Mouse (Mus musculus): ENCODE results near the gene Qprt.

- TF ChIP-seq POLR2A (IDR thresholded peaks at IDR 0.05; ENCODE audit: low read depth, low read length) (no peak), CTCF (IDR thresholded peaks at IDR 0.05; ENCODE audit: borderline replicate concordance, insufficient read depth, low read length) (no peak)
These were observed 12.9 kb upstream of the Qprt start for GRCm38 (mm10) chr7:127134821-127135447.
